Mouse (Mus musculus): ENCODE data around the gene Tsga10. TPM values are rescaled to one million over a fixed set of nuclear protein-coding genes. Genes with fewer than 3 reads are reported as not detected.
"Not testable (repeated sequence)": the region's sequence is repeated elsewhere in the genome, so short reads cannot be mapped to it uniquely, and the experiment has no call there.

Tsga10 gene
- polyA plus RNA-seq, 1 experiment from 2014 or later = 6.0 TPM

GRCm38 (mm10) chr1:37719761-37720640, 146.2 kb downstream of the Tsga10 start, which contains the start of gene 2010300C02Rik:
Gene 2010300C02Rik (minus strand): TSS chr1:37720085.
- H3K4me2 ChIP-seq = peak within 1 kb of the TSS; percentile 95
- H3K9me3 ChIP-seq = no peaks in the 10 kb centered on the region
- peak within 1 kb of the TSS; percentile 62 for H3K4me3 ChIP-seq (replicated peaks)
- WGBS = 1% methylated on average over 41 of the region's 69 CpGs
- peaks cover 12% of the 10 kb centered on the region for H3K4me1 ChIP-seq (replicated peaks)
- peak within 1 kb of the TSS; percentile 66 for H3K9ac ChIP-seq (replicated peaks)
- no peaks in the 10 kb centered on the region for H3K36me3 ChIP-seq
- H3K27ac ChIP-seq = no peak within 1 kb of the TSS
- H3K27me3 ChIP-seq = peaks cover 47% of the 10 kb centered on the region
- ATAC-seq (ENCODE audit: insufficient number of reproducible peaks, insufficient read depth, low FRiP score, low TSS enrichment, low read depth) = peak; percentile 82

GRCm38 (mm10) chr1:37719030-37719723, 147.1 kb downstream of the Tsga10 start:
- ATAC-seq (ENCODE audit: insufficient number of reproducible peaks, insufficient read depth, low FRiP score, low TSS enrichment, low read depth) = peak; percentile 56

GRCm38 (mm10) chr1:37718516-37718915, 147.7 kb downstream of the Tsga10 start:
- no peak for ATAC-seq (ENCODE audit: insufficient number of reproducible peaks, insufficient read depth, low FRiP score, low TSS enrichment, low read depth)
- peaks cover 12% of the 10 kb centered on the region for H3K4me1 ChIP-seq (replicated peaks)
- H3K4me2 ChIP-seq = no peak overlapping the region
- peaks cover 47% of the 10 kb centered on the region for H3K27me3 ChIP-seq
- no peak overlapping the region for H3K4me3 ChIP-seq (replicated peaks)
- no peaks in the 10 kb centered on the region for H3K36me3 ChIP-seq
- H3K9me3 ChIP-seq = no peaks in the 10 kb centered on the region
- H3K9ac ChIP-seq (replicated peaks) = no peak overlapping the region
- H3K27ac ChIP-seq = no peak overlapping the region
- WGBS = 47% methylated on average over 7 of the region's 7 CpGs

More at GRCm38 (mm10) chr1:37719030-37719723, 147.1 kb downstream of the Tsga10 start:
- peak overlapping the region; percentile 66 for H3K9ac ChIP-seq (replicated peaks)
- H3K4me1 ChIP-seq (replicated peaks) = peaks cover 12% of the 10 kb centered on the region
- H3K27me3 ChIP-seq = peaks cover 47% of the 10 kb centered on the region
- 4% methylated on average over 45 of the region's 49 CpGs for WGBS
- no peaks in the 10 kb centered on the region for H3K9me3 ChIP-seq
- H3K27ac ChIP-seq = no peak overlapping the region
- H3K36me3 ChIP-seq = no peaks in the 10 kb centered on the region
- H3K4me3 ChIP-seq (replicated peaks) = peak overlapping the region; percentile 62
- peak overlapping the region; percentile 95 for H3K4me2 ChIP-seq

GRCm38 (mm10) chr1:37717415-37718195, 148.6 kb downstream of the Tsga10 start:
- Histone ChIP-seq H3K9me3 (no peaks in the 10 kb centered on the region), H3K4me3 (replicated peaks) (no peak overlapping the region), H3K36me3 (no peaks in the 10 kb centered on the region), H3K27me3 (peaks cover 47% of the 10 kb centered on the region), H3K4me2 (no peak overlapping the region), H3K27ac (no peak overlapping the region), H3K4me1 (replicated peaks) (peaks cover 12% of the 10 kb centered on the region), H3K9ac (replicated peaks) (no peak overlapping the region)
- ATAC-seq (ENCODE audit: insufficient number of reproducible peaks, insufficient read depth, low FRiP score, low TSS enrichment, low read depth) = no peak
- 78% methylated on average over 14 of the region's 14 CpGs for WGBS

GRCm38 (mm10) chr1:37712357-37712737, 153.9 kb downstream of the Tsga10 start:
- H3K4me2 ChIP-seq; H3K36me3 ChIP-seq; ATAC-seq (ENCODE audit: insufficient number of reproducible peaks, insufficient read depth, low FRiP score, low TSS enrichment, low read depth); H3K4me1 ChIP-seq (replicated peaks); H3K9me3 ChIP-seq; H3K9ac ChIP-seq (replicated peaks); H3K4me3 ChIP-seq (replicated peaks); H3K27ac ChIP-seq: not testable (repeated sequence)
- H3K27me3 ChIP-seq = 0 out of 2 replicates have a peak, but pooled peaks cover 14% of the 10 kb centered on the region
- 81% methylated on average over 4 of the region's 4 CpGs for WGBS

- Histone ChIP-seq H3K36me3 (no peaks in the 10 kb centered on the region), H3K9ac (replicated peaks) (no peak overlapping the region), H3K27ac (no peak overlapping the region), H3K4me2 (no peak overlapping the region), H3K4me3 (replicated peaks) (no peak overlapping the region), H3K27me3 (0 out of 2 replicates have a peak, but pooled peaks cover 9% of the 10 kb centered on the region), H3K9me3 (no peaks in the 10 kb centered on the region), H3K4me1 (replicated peaks) (no peaks in the 10 kb centered on the region)
- no peak for ATAC-seq (ENCODE audit: insufficient number of reproducible peaks, insufficient read depth, low FRiP score, low TSS enrichment, low read depth)
- WGBS = 84% methylated on average over 10 of the region's 10 CpGs
Measured at GRCm38 (mm10) chr1:37711596-37712356, 154.5 kb downstream of the Tsga10 start.

GRCm38 (mm10) chr1:37711082-37711481, 155.1 kb downstream of the Tsga10 start:
- Histone ChIP-seq H3K9ac (replicated peaks) (no peak overlapping the region), H3K27ac (no peak overlapping the region), H3K27me3 (0 out of 2 replicates have a peak, but pooled peaks cover 6% of the 10 kb centered on the region), H3K4me2 (no peak overlapping the region), H3K4me1 (replicated peaks) (no peaks in the 10 kb centered on the region), H3K36me3 (no peaks in the 10 kb centered on the region), H3K9me3 (no peaks in the 10 kb centered on the region), H3K4me3 (replicated peaks) (no peak overlapping the region)
- no peak for ATAC-seq (ENCODE audit: insufficient number of reproducible peaks, insufficient read depth, low FRiP score, low TSS enrichment, low read depth)
- 84% methylated on average over 5 of the region's 5 CpGs for WGBS

- ATAC-seq (ENCODE audit: insufficient number of reproducible peaks, insufficient read depth, low FRiP score, low TSS enrichment, low read depth) = no peak
- H3K4me2 ChIP-seq = no peak overlapping the region
Measured at GRCm38 (mm10) chr1:37709736-37710135, 156.5 kb downstream of the Tsga10 start.

GRCm38 (mm10) chr1:37708270-37708955, 157.8 kb downstream of the Tsga10 start:
- Histone ChIP-seq H3K27me3 (no peaks in the 10 kb centered on the region), H3K27ac (no peak overlapping the region), H3K4me3 (replicated peaks) (no peak overlapping the region), H3K4me2 (no peak overlapping the region), H3K9ac (replicated peaks) (no peak overlapping the region), H3K9me3 (no peaks in the 10 kb centered on the region), H3K36me3 (no peaks in the 10 kb centered on the region), H3K4me1 (replicated peaks) (no peaks in the 10 kb centered on the region)
- WGBS = 87% methylated on average over 6 of the region's 6 CpGs
- ATAC-seq (ENCODE audit: insufficient number of reproducible peaks, insufficient read depth, low FRiP score, low TSS enrichment, low read depth) = no peak

More at GRCm38 (mm10) chr1:37709736-37710135, 156.5 kb downstream of the Tsga10 start:
- WGBS = 87% methylated on average over 8 of the region's 8 CpGs
- no peak overlapping the region for H3K27ac ChIP-seq
- no peak overlapping the region for H3K9ac ChIP-seq (replicated peaks)
- no peak overlapping the region for H3K4me3 ChIP-seq (replicated peaks)
- no peaks in the 10 kb centered on the region for H3K9me3 ChIP-seq
- no peaks in the 10 kb centered on the region for H3K27me3 ChIP-seq
- H3K36me3 ChIP-seq = no peaks in the 10 kb centered on the region
- H3K4me1 ChIP-seq (replicated peaks) = no peaks in the 10 kb centered on the region

Measured in limb, embryonic 12.5 days (tissue).